Mouse (Mus musculus): ENCODE data around the gene Pam.
A peak's percentile ranks its signal among the peaks of the same experiment; 100 is the strongest.

Gene Pam

GRCm38 (mm10) chr1:97910874-97911273, 184.6 kb downstream of the Pam start:
- DNase-seq (ENCODE audit: low spot score): no peak

- no peak for DNase-seq (ENCODE audit: low spot score)
These were observed 185.9 kb downstream of the Pam start for GRCm38 (mm10) chr1:97909561-97909960.

GRCm38 (mm10) chr1:97908736-97909135, 186.7 kb downstream of the Pam start:
- no peak for DNase-seq (ENCODE audit: low spot score)

- no peak for DNase-seq (ENCODE audit: low spot score)
These were observed 191.5 kb downstream of the Pam start for GRCm38 (mm10) chr1:97903912-97904460.

- no peak for DNase-seq (ENCODE audit: low spot score)
These were observed 192.6 kb downstream of the Pam start for GRCm38 (mm10) chr1:97902830-97903229.

- DNase-seq (ENCODE audit: low spot score): no peak
These were observed 194.8 kb downstream of the Pam start for GRCm38 (mm10) chr1:97900559-97901153.

GRCm38 (mm10) chr1:97887511-97887910, 207.9 kb downstream of the Pam start:
- no peak for DNase-seq (ENCODE audit: low spot score)

GRCm38 (mm10) chr1:97883498-97883897, 211.9 kb downstream of the Pam start:
- DNase-seq (ENCODE audit: low spot score): no peak

GRCm38 (mm10) chr1:97877037-97877436, 218.4 kb downstream of the Pam start:
- no peak for DNase-seq (ENCODE audit: low spot score)

- no peak for DNase-seq (ENCODE audit: low spot score)
These were observed 221.9 kb downstream of the Pam start for GRCm38 (mm10) chr1:97873490-97874054.

GRCm38 (mm10) chr1:97872493-97872892, 223.0 kb downstream of the Pam start:
- DNase-seq (ENCODE audit: low spot score): no peak

- DNase-seq (ENCODE audit: low spot score): no peak
These were observed 223.4 kb downstream of the Pam start for GRCm38 (mm10) chr1:97872072-97872471.

GRCm38 (mm10) chr1:97864135-97864534, 231.3 kb downstream of the Pam start:
- DNase-seq (ENCODE audit: low spot score): no peak

- no peak for DNase-seq (ENCODE audit: low spot score)
These were observed 232.3 kb downstream of the Pam start for GRCm38 (mm10) chr1:97863140-97863539.

GRCm38 (mm10) chr1:97862734-97863133, 232.7 kb downstream of the Pam start:
- DNase-seq (ENCODE audit: low spot score): no peak

GRCm38 (mm10) chr1:97854256-97854655, 241.2 kb downstream of the Pam start:
- DNase-seq (ENCODE audit: low spot score): no peak

- no peak for DNase-seq (ENCODE audit: low spot score)
These were observed 243.8 kb downstream of the Pam start for GRCm38 (mm10) chr1:97851601-97852175.

- no peak for DNase-seq (ENCODE audit: low spot score)
These were observed 246.7 kb downstream of the Pam start for GRCm38 (mm10) chr1:97848601-97849241.

- no peak for DNase-seq (ENCODE audit: low spot score)
These were observed 252.0 kb downstream of the Pam start for GRCm38 (mm10) chr1:97843220-97843992.

GRCm38 (mm10) chr1:97834354-97834822, 261.1 kb downstream of the Pam start:
- no peak for DNase-seq (ENCODE audit: low spot score)

GRCm38 (mm10) chr1:97833466-97834353, 261.7 kb downstream of the Pam start:
- peak; percentile 43 for DNase-seq (ENCODE audit: low spot score)
